Mouse (Mus musculus): ENCODE measurements around the gene Garnl3. TPM values are rescaled to one million over a fixed set of nuclear protein-coding genes. Genes with fewer than 3 reads are reported as not detected.

Gene Garnl3
- total RNA-seq, 2 experiments from 2014 or later = not detected

DNA sequence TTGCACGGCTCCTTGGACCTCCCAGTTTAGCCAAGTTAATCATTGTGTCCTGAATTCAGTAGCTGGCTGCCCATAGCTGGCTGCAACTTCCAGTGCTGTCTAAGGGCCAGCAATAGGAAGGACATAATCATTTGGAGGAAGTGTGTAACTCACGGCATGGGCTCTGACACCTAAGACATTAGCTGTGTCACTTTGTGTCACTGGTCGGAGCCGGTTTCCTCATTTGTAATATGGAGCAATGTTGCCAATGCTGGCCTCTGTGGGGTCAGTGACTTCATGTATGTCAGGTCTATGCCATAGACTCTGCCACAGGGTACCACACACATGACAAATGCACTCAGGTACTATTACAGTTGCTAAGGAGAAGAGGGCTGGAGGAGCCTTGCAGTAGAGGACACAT lies 171.2 kb downstream of the Garnl3 start:
- ATAC-seq (replicated peaks; ENCODE audit: low FRiP score, poor library complexity, severe bottlenecking) = no peak

DNA sequence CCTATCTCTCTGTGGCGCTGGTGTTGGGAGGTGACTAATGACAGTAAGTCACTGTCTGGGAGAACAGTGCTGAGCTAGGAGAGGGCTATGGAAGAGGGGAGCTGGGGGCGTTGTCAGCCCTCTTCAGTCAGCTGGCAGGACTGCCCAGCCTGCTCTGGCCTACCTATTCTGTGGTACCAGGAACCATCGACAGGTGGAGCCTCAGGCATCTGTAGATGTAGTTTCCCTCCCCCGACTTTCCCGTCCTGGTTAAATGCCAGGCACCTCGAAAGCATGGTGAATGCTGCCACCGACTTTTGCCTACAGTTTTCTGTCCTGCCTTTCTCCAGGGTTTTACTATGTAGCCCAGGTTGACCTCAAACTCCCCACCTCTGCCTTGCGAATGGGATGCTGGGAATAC lies 174.1 kb downstream of the Garnl3 start:
- no peak for ATAC-seq (replicated peaks; ENCODE audit: low FRiP score, poor library complexity, severe bottlenecking)

- ATAC-seq (replicated peaks; ENCODE audit: low FRiP score, poor library complexity, severe bottlenecking) = no peak
These were observed 176.9 kb downstream of the Garnl3 start for GRCm38 (mm10) chr2:32954581-32954980.

DNA sequence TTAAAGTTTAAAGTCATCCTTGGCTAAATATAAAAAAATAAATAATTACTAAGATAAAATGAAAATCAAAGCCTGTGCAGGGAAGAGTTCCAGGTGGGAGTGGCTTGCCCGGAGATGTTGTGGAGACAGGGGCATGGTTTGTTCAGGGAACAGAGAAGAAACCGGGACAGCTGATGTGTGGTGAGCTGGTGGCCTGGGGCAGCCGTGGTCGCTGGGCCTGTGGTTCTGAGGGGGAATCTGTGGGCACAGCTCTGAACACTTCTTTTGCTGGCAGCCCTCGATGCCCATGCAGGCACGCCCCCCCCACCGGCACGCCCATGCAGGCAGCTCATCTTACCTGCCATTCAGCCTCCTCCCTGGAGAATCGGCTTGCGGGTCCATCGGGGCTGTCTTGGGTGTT lies 184.0 kb downstream of the Garnl3 start:
- no peak for ATAC-seq (replicated peaks; ENCODE audit: low FRiP score, poor library complexity, severe bottlenecking)

- no peak for ATAC-seq (replicated peaks; ENCODE audit: low FRiP score, poor library complexity, severe bottlenecking)
These were observed 191.0 kb downstream of the Garnl3 start for GRCm38 (mm10) chr2:32940483-32940882.

DNA sequence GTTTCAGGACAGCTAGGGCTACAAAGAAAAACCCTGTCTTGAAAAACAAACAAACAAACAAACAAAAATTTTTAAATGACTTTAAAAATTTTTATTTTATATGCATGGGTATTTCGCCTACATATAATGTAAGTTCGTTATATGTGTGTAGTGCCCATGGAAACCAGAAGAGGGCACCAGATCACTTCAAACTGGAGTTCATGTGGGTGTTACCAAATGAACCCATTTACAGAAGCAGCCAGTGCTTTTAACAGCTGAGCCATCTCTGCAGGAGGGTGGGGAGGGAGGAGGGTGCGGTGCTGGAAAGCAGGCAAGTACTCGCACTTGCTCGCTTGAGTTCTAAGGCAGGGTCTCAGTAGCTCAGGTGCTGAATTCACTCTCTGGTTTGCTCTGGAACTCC lies 192.0 kb downstream of the Garnl3 start:
- ATAC-seq (replicated peaks; ENCODE audit: low FRiP score, poor library complexity, severe bottlenecking) = peak; percentile 57; the same call in 1 of the 2 replicates

GRCm38 (mm10) chr2:32938741-32939140 lies 192.7 kb downstream of the Garnl3 start:
- ATAC-seq (replicated peaks; ENCODE audit: low FRiP score, poor library complexity, severe bottlenecking) = no peak

Other genes with a start within 250 kb of the Garnl3 start
- gene Rpl12, start 170.1 kb downstream of the Garnl3 start, total RNA-seq (2015; ENCODE audit: low replicate concordance) = 414 and 420 TPM in 2 replicates
- gene Rpl12, start 170.1 kb downstream of the Garnl3 start, total RNA-seq (2017; ENCODE audit: low replicate concordance) = 266 and 285 TPM in 2 replicates
- gene Lrsam1, start 170.0 kb downstream of the Garnl3 start, total RNA-seq (2015; ENCODE audit: low replicate concordance) = 3.8 TPM in 1 of 2 replicates, not detected in the other
- gene Lrsam1, start 170.0 kb downstream of the Garnl3 start, total RNA-seq (2017; ENCODE audit: low replicate concordance) = 0.30 and 1.0 TPM in 2 replicates
- gene Slc2a8, start 149.6 kb downstream of the Garnl3 start, total RNA-seq (2015; ENCODE audit: low replicate concordance) = 1.3 and 2.2 TPM in 2 replicates
- 1.0 and 2.0 TPM in 2 replicates for gene Slc2a8, start 149.6 kb downstream of the Garnl3 start, total RNA-seq (2017; ENCODE audit: low replicate concordance)
- gene Angptl2, start 84.4 kb upstream of the Garnl3 start, total RNA-seq (2015; ENCODE audit: low replicate concordance) = 1.3 TPM in 1 of 2 replicates, not detected in the other
- 0.13 TPM in 1 of 2 replicates, not detected in the other for gene Angptl2, start 84.4 kb upstream of the Garnl3 start, total RNA-seq (2017; ENCODE audit: low replicate concordance)
- gene Ralgps1, start 239.8 kb upstream of the Garnl3 start, total RNA-seq (2015; ENCODE audit: low replicate concordance) = 1.4 TPM in 1 of 2 replicates, not detected in the other
- gene Ralgps1, start 239.8 kb upstream of the Garnl3 start, total RNA-seq (2017; ENCODE audit: low replicate concordance) = not detected in 2 replicates